Mouse (Mus musculus) spleen, adult 2 months (tissue): ENCODE data around the gene Hdac9.

Source experiments
- CTCF ChIP-seq: fragments of 200-500 bp; IDR thresholded peaks from 2 replicates; pipeline ENCODE4 v1.5.1; 2011; ENCODE audit warnings: mild to moderate bottlenecking, inconsistent platforms; ENCODE audit not compliant: insufficient read depth, insufficient read length, insufficient replicate concordance; ENCODE audit errors: extremely low read depth
- POLR2A ChIP-seq: fragments of 200-500 bp; IDR thresholded peaks from 2 replicates; pipeline ENCODE4 v1.6.1; 2011; ENCODE audit warnings: low read depth, low read length, inconsistent platforms

GRCm38 (mm10) chr12:34949066-34949706, 32.3 kb upstream of the Hdac9 start:
- TF ChIP-seq CTCF (no peak), POLR2A (no peak)
